Mouse (Mus musculus) myocyte (in vitro differentiated cells): ENCODE results near the gene Glis1.

Source experiments
- CEBPB ChIP-seq: IDR thresholded peaks from 2 replicates; pipeline ENCODE4 v1.6.1; 2011; ENCODE audit warnings: mild to moderate bottlenecking, moderate library complexity; ENCODE audit not compliant: poor library complexity, insufficient read depth, severe bottlenecking
- E2F4 ChIP-seq: IDR thresholded peaks from one replicate; pipeline ENCODE4 v1.6.1; 2011; ENCODE audit warnings: mild to moderate bottlenecking, control low read depth, moderate library complexity; ENCODE audit not compliant: insufficient read depth
- MAX ChIP-seq: IDR thresholded peaks from one replicate; pipeline ENCODE4 v1.6.1; 2011; ENCODE audit warnings: low read depth, mild to moderate bottlenecking, control low read depth
- MYOD1 ChIP-seq, 3 experiments: IDR thresholded peaks; one replicate each; pipeline ENCODE4 v1.6.1; 2011; ENCODE audit warnings: control low read depth in 2 of 3, low read depth in 2 of 3, mild to moderate bottlenecking in 2 of 3, moderate library complexity in 1 of 3; ENCODE audit not compliant: insufficient read length in 2 of 3, control insufficient read depth in 1 of 3
- MYOG ChIP-seq, 3 experiments: IDR thresholded peaks; one replicate each; pipeline ENCODE4 v1.6.1; 2011; ENCODE audit warnings: control low read depth in 2 of 3, low read depth in 2 of 3, mild to moderate bottlenecking in 2 of 3; ENCODE audit not compliant: insufficient read length in 2 of 3, control insufficient read depth in 1 of 3, insufficient read depth in 1 of 3
- POLR2A ChIP-seq: IDR thresholded peaks from one replicate; pipeline ENCODE4 v1.6.1; 2011; ENCODE audit warnings: low read depth, mild to moderate bottlenecking, control low read depth, moderate library complexity; ENCODE audit not compliant: insufficient read length
- POLR2AphosphoS2 ChIP-seq: IDR thresholded peaks from one replicate; pipeline ENCODE4 v1.6.1; 2011; ENCODE audit warnings: low read depth, control low read depth; ENCODE audit not compliant: insufficient read length
- REST ChIP-seq: IDR thresholded peaks from one replicate; pipeline ENCODE4 v1.6.1; 2011; ENCODE audit warnings: mild to moderate bottlenecking, control low read depth, moderate library complexity; ENCODE audit not compliant: insufficient read depth, insufficient read length
- SRF ChIP-seq: IDR thresholded peaks from one replicate; pipeline ENCODE4 v1.6.1; 2011; ENCODE audit warnings: low read depth; ENCODE audit not compliant: control insufficient read depth, insufficient read length
- TCF12 ChIP-seq: IDR thresholded peaks from one replicate; pipeline ENCODE4 v1.6.1; 2011; ENCODE audit warnings: mild to moderate bottlenecking, control low read depth; ENCODE audit not compliant: poor library complexity, insufficient read depth, severe bottlenecking
- TCF3 ChIP-seq: IDR thresholded peaks from one replicate; pipeline ENCODE4 v1.6.1; 2011; ENCODE audit warnings: low read depth, control low read depth; ENCODE audit not compliant: insufficient read length
- USF1 ChIP-seq: IDR thresholded peaks from one replicate; pipeline ENCODE4 v1.6.1; 2011; ENCODE audit warnings: low read depth, mild to moderate bottlenecking, control low read depth, moderate library complexity

DNA sequence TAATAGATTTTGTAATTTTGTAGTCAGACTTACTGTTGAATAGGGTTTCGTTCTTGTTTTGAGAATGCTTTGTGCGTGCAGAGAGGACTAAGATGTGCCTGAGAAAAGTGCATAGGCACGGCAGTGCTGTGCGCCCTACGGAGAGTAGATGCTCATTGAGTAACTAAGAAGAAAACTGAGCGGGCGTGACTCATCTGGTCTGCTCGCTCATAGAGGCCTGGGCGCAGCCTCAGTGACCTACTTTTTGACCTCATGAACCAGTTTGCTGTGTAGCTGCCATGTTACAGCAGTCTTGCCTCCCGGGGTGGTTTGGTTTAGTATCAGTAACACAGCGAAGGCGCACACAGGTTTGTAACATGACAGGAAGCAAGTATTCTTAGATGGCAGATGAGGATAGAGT, 8.8 kb upstream of the Glis1 start:
- TF ChIP-seq POLR2A (no peak), TCF12 (no peak), MYOG (IDR thresholded peaks at IDR 0.05; ENCODE audit: control insufficient read depth in 1 of 3, insufficient read depth in 1 of 3, insufficient read length in 2 of 3, low read depth in 2 of 3) (no peak), E2F4 (no peak), MAX (no peak), CEBPB (no peak), POLR2AphosphoS2 (no peak), USF1 (no peak), TCF3 (no peak), MYOD1 (IDR thresholded peaks at IDR 0.05; ENCODE audit: control insufficient read depth in 1 of 3, insufficient read length in 2 of 3, low read depth in 2 of 3) (no peak), REST (no peak), SRF (no peak)
